Mouse (Mus musculus) myocyte (in vitro differentiated cells): ENCODE data around the gene Setd1a.

Experiments used
- POLR2A ChIP-seq: IDR thresholded peaks from one replicate; pipeline ENCODE4 v1.6.1; 2011; ENCODE audit warnings: low read depth, mild to moderate bottlenecking, control low read depth, moderate library complexity; ENCODE audit not compliant: insufficient read length
- TCF12 ChIP-seq: IDR thresholded peaks from one replicate; pipeline ENCODE4 v1.6.1; 2011; ENCODE audit warnings: mild to moderate bottlenecking, control low read depth; ENCODE audit not compliant: poor library complexity, insufficient read depth, severe bottlenecking

GRCm38 (mm10) chr7:127815116-127815665 lies 38.7 kb downstream of the Setd1a start:
- TF ChIP-seq POLR2A (no peak), TCF12 (no peak)
